Mouse (Mus musculus): ENCODE results near the gene Osm. TPM values are rescaled to one million over a fixed set of nuclear protein-coding genes. Genes with fewer than 3 reads are reported as not detected.

Gene Osm
- total and polyA plus RNA-seq, 3 experiments, result 11.0 to 15.1 (median 12.5) TPM

DNA sequence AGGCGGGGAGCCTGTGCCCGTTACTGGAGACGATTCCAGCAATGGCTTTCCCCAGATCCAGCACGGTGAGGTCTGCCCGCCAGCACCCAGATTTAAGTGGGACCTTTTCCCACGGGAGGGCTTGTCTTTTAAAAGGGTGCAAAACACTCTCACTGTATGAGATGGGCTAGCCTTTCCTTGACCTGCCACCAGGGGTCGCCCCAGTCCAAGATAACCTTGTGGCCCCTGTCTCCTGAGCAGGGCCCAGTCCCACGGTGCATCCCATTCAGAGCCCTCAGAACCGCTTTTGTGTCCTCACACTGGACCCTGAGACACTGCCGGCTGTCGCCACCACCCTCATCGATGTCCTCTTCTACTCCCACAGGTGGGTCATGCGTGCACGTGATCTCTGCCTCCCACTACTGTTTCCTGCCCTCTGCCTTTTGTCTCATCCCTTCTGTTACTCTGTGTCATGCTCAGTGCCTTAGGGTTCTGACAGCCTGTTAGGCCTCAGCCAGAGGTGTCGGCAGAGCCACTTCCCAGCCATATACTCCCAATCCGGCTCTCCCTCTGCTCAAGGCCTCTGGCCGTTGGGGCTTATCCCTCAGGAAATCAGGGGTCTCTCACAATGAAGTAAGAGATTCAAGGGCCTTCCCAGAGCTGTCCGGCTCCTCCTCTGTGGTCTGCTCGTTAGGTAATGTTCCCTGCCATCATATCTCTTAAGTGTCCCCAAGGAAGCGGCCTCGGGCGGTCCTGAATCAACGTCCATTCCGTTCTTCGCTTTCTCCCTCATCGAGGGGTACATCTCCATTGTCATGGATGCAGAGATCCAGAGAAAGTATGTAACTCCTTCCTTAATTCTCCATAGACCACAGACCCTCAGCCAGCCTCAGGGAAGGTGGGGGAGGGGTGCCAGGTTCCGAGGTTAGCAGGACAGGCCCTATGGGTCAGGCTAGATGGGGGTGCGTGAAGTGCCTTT is 15.5 kb upstream of the Osm start (continued):
- TF ChIP-seq JUND (conservative IDR thresholded peaks at IDR 0.05; ENCODE audit: low read depth, low read length), result no peak
- TF ChIP-seq ELF1 (IDR thresholded peaks at IDR 0.05; ENCODE audit: low read depth, low read length), result peak; percentile 27; the same call in 1 of the 2 replicates
- TF ChIP-seq ZC3H11A (IDR thresholded peaks at IDR 0.05; ENCODE audit: low read depth, low read length), result peak; percentile 98
- TF ChIP-seq E2F4 (IDR thresholded peaks at IDR 0.05; ENCODE audit: insufficient replicate concordance, low read depth, low read length), result no peak
- TF ChIP-seq EP300 (IDR thresholded peaks at IDR 0.05; ENCODE audit: low read length), result no peak

DNA sequence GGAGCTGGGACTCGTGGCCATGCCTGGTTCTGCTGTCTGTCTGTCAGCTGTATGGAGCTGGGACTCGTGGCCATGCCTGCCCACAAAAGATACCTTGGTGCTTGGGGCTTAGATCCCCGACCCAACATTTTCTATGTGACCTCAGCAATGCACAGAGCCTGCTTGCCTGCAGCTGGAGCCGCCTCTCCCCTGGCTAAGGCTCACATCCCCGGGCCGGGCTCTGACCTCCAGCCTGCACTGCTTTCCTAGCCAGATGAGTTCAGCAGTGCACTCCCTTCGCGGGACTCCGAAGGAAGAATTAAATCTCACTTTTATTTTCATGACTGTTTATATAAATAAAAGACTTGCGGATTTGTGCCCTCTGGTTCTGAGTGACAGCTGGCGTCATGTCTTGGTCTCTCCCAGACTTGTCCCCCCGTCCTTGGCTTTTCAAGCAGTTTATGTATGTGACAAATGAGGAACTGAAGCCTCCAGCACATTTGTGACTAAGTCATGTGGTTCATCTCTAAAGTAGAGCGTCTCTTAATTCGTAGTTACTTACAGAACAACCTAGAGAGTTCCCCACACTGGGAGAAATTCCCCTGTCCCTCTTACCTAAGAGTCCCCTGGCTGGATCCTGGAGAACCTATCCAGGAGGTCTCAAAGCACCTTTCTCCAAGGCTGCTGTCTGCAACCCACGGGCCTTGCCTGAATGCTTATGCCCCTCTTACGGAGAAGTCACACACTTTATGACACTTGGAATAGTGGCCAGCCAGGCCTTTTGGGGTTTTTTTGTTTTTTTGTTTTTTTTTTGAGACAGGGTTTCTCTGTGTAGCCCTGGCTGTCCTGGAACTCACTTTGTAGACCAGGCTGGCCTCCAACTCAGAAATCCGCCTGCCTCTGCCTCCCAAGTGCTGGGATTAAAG is 13.9 kb upstream of the Osm start:
- Histone ChIP-seq H3K9me3 (replicated peaks; ENCODE audit: low read length) (no peaks in the 10 kb centered on the region), H3K27me3 (replicated peaks) (no peaks in the 10 kb centered on the region), H3K9ac (ENCODE audit: insufficient read depth, low read depth) (no peak overlapping the region), H3K4me1 (ENCODE audit: control insufficient read depth in 1 of 2, insufficient read depth in 2 of 2) (peaks cover 23 to 63% of the 10 kb centered on the region in 2 experiments), H3K36me3 (replicated peaks in 1 of 2; ENCODE audit: control insufficient read depth in 1 of 2, insufficient read depth in 1 of 2, low read length in 1 of 2) (no peaks in the 10 kb centered on the region), H3K4me2 (ENCODE audit: insufficient read depth, low read depth, poor library complexity, severe bottlenecking) (peak overlapping the region; percentile 80), H3K27ac (ENCODE audit: insufficient read depth, low read depth) (peak overlapping the region; percentile 65), H3K79me2 (replicated peaks; ENCODE audit: control insufficient read depth, extremely low read depth, insufficient read depth, poor library complexity, severe bottlenecking) (no peaks in the 10 kb centered on the region), H3K4me3 (replicated peaks in 1 of 3; ENCODE audit: low read depth in 2 of 3, low read length in 2 of 3, poor library complexity in 1 of 3) (peak overlapping the region in 1 of 3 experiments; percentile 39)
- in situ Hi-C loops (cut with MboI; ENCODE audit: low pct_ligation_motif_present, low pct_unique_long_range_greater_than_20kb, low sequenced_read_pairs) (loop anchor here (5.0 kb wide), 1 partner anchor 35 kb away; the partner anchor contains the start of gene Lif), dilution Hi-C loops (cut with MboI; ENCODE audit: extremely low pct_ligation_motif_present, extremely low pct_unique_long_range_greater_than_20kb, low sequenced_read_pairs) (no loop called here)
- DNase-seq (ENCODE audit: extremely low read depth), result peak; percentile 89
- TF ChIP-seq MYC (IDR thresholded peaks at IDR 0.05; ENCODE audit: low read depth, low read length) (peak; percentile 79; the same call in 1 of the 2 replicates), KAT2A (IDR thresholded peaks at IDR 0.05; ENCODE audit: insufficient replicate concordance, low read length) (no peak), ZC3H11A (IDR thresholded peaks at IDR 0.05; ENCODE audit: low read depth, low read length) (no peak), MEF2A (IDR thresholded peaks at IDR 0.05; ENCODE audit: borderline replicate concordance, low read depth, low read length) (peak; percentile 59; the same call in 1 of the 2 replicates), MAX (IDR thresholded peaks at IDR 0.05; ENCODE audit: low read length) (peak; percentile 66; the same call in 1 of the 2 replicates), ETS1 (conservative IDR thresholded peaks at IDR 0.05; ENCODE audit: low read depth, low read length) (peak; percentile 78), ZKSCAN1 (IDR thresholded peaks at IDR 0.05; ENCODE audit: borderline replicate concordance, low read depth, low read length) (no peak), RAD21 (IDR thresholded peaks at IDR 0.05; ENCODE audit: low read depth, low read length) (no peak), ELF1 (IDR thresholded peaks at IDR 0.05; ENCODE audit: low read depth, low read length) (no peak), CHD1 (IDR thresholded peaks at IDR 0.05; ENCODE audit: low read depth, low read length) (no peak), CTCF (conservative IDR thresholded peaks at IDR 0.05 in 1 of 2, IDR thresholded peaks at IDR 0.05 in 1 of 2; ENCODE audit: low read depth in 2 of 2, low read length in 2 of 2) (no peak), TCF12 (IDR thresholded peaks at IDR 0.05; ENCODE audit: low read depth, low read length) (peak; percentile 35; the same call in 1 of the 2 replicates), PAX5 (IDR thresholded peaks at IDR 0.05; ENCODE audit: low read length) (no peak), USF2 (conservative IDR thresholded peaks at IDR 0.05; ENCODE audit: low read depth, low read length) (no peak), JUN (IDR thresholded peaks at IDR 0.05; ENCODE audit: insufficient read depth, low read depth, low read length) (0 out of 2 replicates have a peak, but pooled peaks have one; percentile 15), ZMIZ1 (IDR thresholded peaks at IDR 0.05; ENCODE audit: low read depth, low read length) (no peak), HCFC1 (IDR thresholded peaks at IDR 0.05; ENCODE audit: low read depth, low read length) (no peak), GABPA (IDR thresholded peaks at IDR 0.05; ENCODE audit: insufficient replicate concordance, low read depth, low read length) (no peak), TBP (conservative IDR thresholded peaks at IDR 0.05; ENCODE audit: low read depth, low read length) (no peak; the same call in 1 of the 2 replicates), SIN3A (IDR thresholded peaks at IDR 0.05; ENCODE audit: low read length) (peak; percentile 72; the same call in 1 of the 2 replicates), USF1 (IDR thresholded peaks at IDR 0.05; ENCODE audit: low read depth, low read length) (peak; percentile 52), MAZ (IDR thresholded peaks at IDR 0.05; ENCODE audit: low read depth, low read length) (peak; percentile 94), E2F4 (IDR thresholded peaks at IDR 0.05; ENCODE audit: insufficient replicate concordance, low read depth, low read length) (no peak), POLR2A (IDR thresholded peaks at IDR 0.05; ENCODE audit: low read depth, low read length) (peak; percentile 23; the same call in 1 of the 2 replicates), EP300 (IDR thresholded peaks at IDR 0.05; ENCODE audit: low read length) (peak; percentile 93), POLR2AphosphoS2 (IDR thresholded peaks at IDR 0.05; ENCODE audit: low read depth, low read length) (no peak), SMC3 (IDR thresholded peaks at IDR 0.05; ENCODE audit: low read depth, low read length) (no peak), JUND (conservative IDR thresholded peaks at IDR 0.05; ENCODE audit: low read depth, low read length) (no peak; the same call in 1 of the 2 replicates), NRF1 (IDR thresholded peaks at IDR 0.05; ENCODE audit: low read depth, low read length) (no peak), CHD2 (IDR thresholded peaks at IDR 0.05; ENCODE audit: low read length) (peak; percentile 60), MAFK (IDR thresholded peaks at IDR 0.05; ENCODE audit: insufficient replicate concordance, low read length) (0 out of 2 replicates have a peak, but pooled peaks have one; percentile 15)
